Mouse (Mus musculus): Measurements from ENCODE around the gene Nlrp1a. TPM values are rescaled to one million over a fixed set of nuclear protein-coding genes. Genes with fewer than 3 reads are reported as not detected.

Nlrp1a gene
- 0.15 TPM in 1 of 2 replicates, not detected in the other for polyA plus RNA-seq (2015; fragmentation: Nextera tagmentation; extraction: Ambion mirVana)

- Histone ChIP-seq H3K4me2 (no peak within 1 kb of the TSS), H3K9me3 (replicated peaks) (no peaks in the 10 kb centered on the region), H3K4me1 (no peaks in the 10 kb centered on the region), H3K9ac (replicated peaks) (no peak within 1 kb of the TSS), H3K36me3 (no peaks in the 10 kb centered on the region), H3K27me3 (replicated peaks) (no peaks in the 10 kb centered on the region), H3K4me3 (replicated peaks) (no peak within 1 kb of the TSS), H3K27ac (replicated peaks) (no peak within 1 kb of the TSS)
- no peak for ATAC-seq (ENCODE audit: low FRiP score)
- 90% methylated on average over 3 of the region's 3 CpGs for WGBS
Measured at GRCm38 (mm10) chr11:71144661-71145060, at the start of gene Nlrp1a. Gene Nlrp1a (minus strand): TSS chr11:71144704.

GRCm38 (mm10) chr11:71169633-71170032, 25.1 kb upstream of the Nlrp1a start:
- H3K4me3 ChIP-seq (replicated peaks), result no peak overlapping the region
- H3K27me3 ChIP-seq (replicated peaks), result no peaks in the 10 kb centered on the region
- WGBS, result 85% methylated on average over 1 of the region's 1 CpGs
- no peaks in the 10 kb centered on the region for H3K4me1 ChIP-seq
- no peak for ATAC-seq (ENCODE audit: low FRiP score)
- H3K4me2 ChIP-seq, result no peak overlapping the region
- no peaks in the 10 kb centered on the region for H3K9me3 ChIP-seq (replicated peaks)
- no peak overlapping the region for H3K9ac ChIP-seq (replicated peaks)
- H3K27ac ChIP-seq (replicated peaks), result no peak overlapping the region
- H3K36me3 ChIP-seq, result no peaks in the 10 kb centered on the region

GRCm38 (mm10) chr11:71164139-71164538, 19.6 kb upstream of the Nlrp1a start:
- Histone ChIP-seq H3K4me1 (no peaks in the 10 kb centered on the region), H3K9me3 (replicated peaks) (no peaks in the 10 kb centered on the region), H3K27ac (replicated peaks) (no peak overlapping the region), H3K4me3 (replicated peaks) (no peak overlapping the region), H3K9ac (replicated peaks) (no peak overlapping the region), H3K4me2 (no peak overlapping the region), H3K36me3 (no peaks in the 10 kb centered on the region), H3K27me3 (replicated peaks) (0 out of 2 replicates have a peak, but pooled peaks cover 3% of the 10 kb centered on the region)
- no peak for ATAC-seq (ENCODE audit: low FRiP score)
- WGBS, result 74% methylated on average over 1 of the region's 1 CpGs

GRCm38 (mm10) chr11:71159439-71160136, 15.1 kb upstream of the Nlrp1a start:
- no peak for ATAC-seq (ENCODE audit: low FRiP score)
- Histone ChIP-seq H3K4me1 (no peaks in the 10 kb centered on the region), H3K27ac (replicated peaks) (no peak overlapping the region), H3K9ac (replicated peaks) (no peak overlapping the region), H3K4me3 (replicated peaks) (no peak overlapping the region), H3K36me3 (no peaks in the 10 kb centered on the region), H3K9me3 (replicated peaks) (no peaks in the 10 kb centered on the region), H3K27me3 (replicated peaks) (0 out of 2 replicates have a peak, but pooled peaks cover 3% of the 10 kb centered on the region), H3K4me2 (no peak overlapping the region)
- WGBS, result 84% methylated on average over 3 of the region's 3 CpGs

- H3K4me1 ChIP-seq, result no peaks in the 10 kb centered on the region
- no peak for ATAC-seq (ENCODE audit: low FRiP score)
- no peak overlapping the region for H3K4me3 ChIP-seq (replicated peaks)
- H3K36me3 ChIP-seq, result no peaks in the 10 kb centered on the region
- H3K27me3 ChIP-seq (replicated peaks), result no peaks in the 10 kb centered on the region
- H3K9me3 ChIP-seq (replicated peaks), result no peaks in the 10 kb centered on the region
- no peak overlapping the region for H3K27ac ChIP-seq (replicated peaks)
- no peak overlapping the region for H3K9ac ChIP-seq (replicated peaks)
- 88% methylated on average over 1 of the region's 1 CpGs for WGBS
- H3K4me2 ChIP-seq, result no peak overlapping the region
Measured at GRCm38 (mm10) chr11:71155272-71155671, 10.8 kb upstream of the Nlrp1a start.

- Histone ChIP-seq H3K4me2 (no peak overlapping the region), H3K4me3 (replicated peaks) (no peak overlapping the region), H3K27me3 (replicated peaks) (no peaks in the 10 kb centered on the region), H3K9ac (replicated peaks) (no peak overlapping the region), H3K9me3 (replicated peaks) (no peaks in the 10 kb centered on the region), H3K27ac (replicated peaks) (no peak overlapping the region), H3K4me1 (no peaks in the 10 kb centered on the region), H3K36me3 (no peaks in the 10 kb centered on the region)
- no peak for ATAC-seq (ENCODE audit: low FRiP score)
- 88% methylated on average over 1 of the region's 1 CpGs for WGBS
Measured at GRCm38 (mm10) chr11:71142031-71142430, 2.5 kb downstream of the Nlrp1a start.

- H3K4me1 ChIP-seq, result no peaks in the 10 kb centered on the region
- no peaks in the 10 kb centered on the region for H3K27me3 ChIP-seq (replicated peaks)
- no peaks in the 10 kb centered on the region for H3K36me3 ChIP-seq
- no peak for ATAC-seq (ENCODE audit: low FRiP score)
- 82% methylated on average over 2 of the region's 2 CpGs for WGBS
- H3K27ac ChIP-seq (replicated peaks), result no peak overlapping the region
- H3K9ac ChIP-seq (replicated peaks), result no peak overlapping the region
- no peaks in the 10 kb centered on the region for H3K9me3 ChIP-seq (replicated peaks)
- no peak overlapping the region for H3K4me2 ChIP-seq
- no peak overlapping the region for H3K4me3 ChIP-seq (replicated peaks)
Measured at GRCm38 (mm10) chr11:71107128-71107527, 37.4 kb downstream of the Nlrp1a start.

- ATAC-seq (ENCODE audit: low FRiP score), result no peak
- Histone ChIP-seq H3K9ac (replicated peaks) (no peak overlapping the region), H3K27me3 (replicated peaks) (no peaks in the 10 kb centered on the region), H3K36me3 (no peaks in the 10 kb centered on the region), H3K4me3 (replicated peaks) (no peak overlapping the region), H3K4me2 (no peak overlapping the region), H3K4me1 (no peaks in the 10 kb centered on the region), H3K27ac (replicated peaks) (no peak overlapping the region), H3K9me3 (replicated peaks) (no peaks in the 10 kb centered on the region)
Measured at GRCm38 (mm10) chr11:71106261-71107021, 38.1 kb downstream of the Nlrp1a start.

GRCm38 (mm10) chr11:71103931-71104330, 40.6 kb downstream of the Nlrp1a start:
- Histone ChIP-seq H3K4me2 (no peak overlapping the region), H3K4me1 (no peaks in the 10 kb centered on the region)

GRCm38 (mm10) chr11:71076342-71076741, 68.2 kb downstream of the Nlrp1a start:
- no peak overlapping the region for H3K4me3 ChIP-seq (replicated peaks)
- no peak overlapping the region for H3K27ac ChIP-seq (replicated peaks)
- H3K36me3 ChIP-seq, result no peaks in the 10 kb centered on the region
- H3K27me3 ChIP-seq (replicated peaks), result no peaks in the 10 kb centered on the region
- no peaks in the 10 kb centered on the region for H3K4me1 ChIP-seq
- WGBS, result 84% methylated on average over 1 of the region's 1 CpGs
- H3K9me3 ChIP-seq (replicated peaks), result 0 out of 2 replicates have a peak, but pooled peaks cover 4% of the 10 kb centered on the region
- ATAC-seq (ENCODE audit: low FRiP score), result no peak
- no peak overlapping the region for H3K9ac ChIP-seq (replicated peaks)
- H3K4me2 ChIP-seq, result no peak overlapping the region

More at GRCm38 (mm10) chr11:71103931-71104330, 40.6 kb downstream of the Nlrp1a start:
- no peak overlapping the region for H3K27ac ChIP-seq (replicated peaks)
- no peaks in the 10 kb centered on the region for H3K36me3 ChIP-seq
- no peak overlapping the region for H3K4me3 ChIP-seq (replicated peaks)
- no peak overlapping the region for H3K9ac ChIP-seq (replicated peaks)
- no peak for ATAC-seq (ENCODE audit: low FRiP score)
- H3K9me3 ChIP-seq (replicated peaks), result no peaks in the 10 kb centered on the region
- no peaks in the 10 kb centered on the region for H3K27me3 ChIP-seq (replicated peaks)

- peak; percentile 75 for ATAC-seq (ENCODE audit: low FRiP score)
- Histone ChIP-seq H3K36me3 (no peaks in the 10 kb centered on the region), H3K4me2 (no peak overlapping the region), H3K27me3 (replicated peaks) (no peaks in the 10 kb centered on the region), H3K4me1 (no peaks in the 10 kb centered on the region), H3K9ac (replicated peaks) (no peak overlapping the region), H3K4me3 (replicated peaks) (no peak overlapping the region), H3K27ac (replicated peaks) (no peak overlapping the region), H3K9me3 (replicated peaks) (no peaks in the 10 kb centered on the region)
- 6% methylated on average over 1 of the region's 1 CpGs for WGBS
Measured at GRCm38 (mm10) chr11:71052554-71052953, 92.0 kb downstream of the Nlrp1a start.

Data from neural tube, embryonic 15.5 days (tissue).